Mouse (Mus musculus): ENCODE measurements around the gene Stam2. TPM values are rescaled to one million over a fixed set of nuclear protein-coding genes. Genes with fewer than 3 reads are reported as not detected.

The Stam2 gene
- polyA plus RNA-seq, 1 experiment from 2014 or later = 39.0 TPM

DNA sequence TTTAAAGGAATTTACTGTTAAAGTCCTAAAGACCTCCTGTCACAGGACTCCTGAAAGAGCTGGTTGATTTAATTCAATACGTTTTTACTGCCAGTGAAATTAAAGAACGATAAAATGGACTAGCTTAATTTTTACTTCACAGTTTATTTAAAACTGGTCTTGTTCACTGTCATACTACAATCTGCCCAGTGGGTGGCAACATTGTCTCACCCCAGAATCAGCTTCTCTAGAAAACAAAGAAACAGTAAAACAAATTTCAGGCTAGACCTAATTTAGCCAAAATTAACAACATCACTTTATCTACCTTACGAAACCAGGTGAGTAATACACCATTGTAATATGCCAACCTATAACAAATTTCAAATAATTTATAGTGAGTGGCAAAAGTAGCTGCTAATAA, 14.6 kb upstream of the Stam2 start:
- no peaks in the 10 kb centered on the region for H3K4me1 ChIP-seq
- H3K9ac ChIP-seq = no peak overlapping the region
- no peaks in the 10 kb centered on the region for H3K9me3 ChIP-seq
- 0 out of 2 replicates have a peak, but pooled peaks have one; percentile 21 for ATAC-seq (replicated peaks)
- WGBS = 18% methylated on average over 3 of the region's 3 CpGs
- H3K4me2 ChIP-seq = no peak overlapping the region
- H3K36me3 ChIP-seq (replicated peaks) = no peaks in the 10 kb centered on the region
- no peak overlapping the region for H3K27ac ChIP-seq
- H3K4me3 ChIP-seq = no peak overlapping the region
- H3K27me3 ChIP-seq (replicated peaks) = no peaks in the 10 kb centered on the region

DNA sequence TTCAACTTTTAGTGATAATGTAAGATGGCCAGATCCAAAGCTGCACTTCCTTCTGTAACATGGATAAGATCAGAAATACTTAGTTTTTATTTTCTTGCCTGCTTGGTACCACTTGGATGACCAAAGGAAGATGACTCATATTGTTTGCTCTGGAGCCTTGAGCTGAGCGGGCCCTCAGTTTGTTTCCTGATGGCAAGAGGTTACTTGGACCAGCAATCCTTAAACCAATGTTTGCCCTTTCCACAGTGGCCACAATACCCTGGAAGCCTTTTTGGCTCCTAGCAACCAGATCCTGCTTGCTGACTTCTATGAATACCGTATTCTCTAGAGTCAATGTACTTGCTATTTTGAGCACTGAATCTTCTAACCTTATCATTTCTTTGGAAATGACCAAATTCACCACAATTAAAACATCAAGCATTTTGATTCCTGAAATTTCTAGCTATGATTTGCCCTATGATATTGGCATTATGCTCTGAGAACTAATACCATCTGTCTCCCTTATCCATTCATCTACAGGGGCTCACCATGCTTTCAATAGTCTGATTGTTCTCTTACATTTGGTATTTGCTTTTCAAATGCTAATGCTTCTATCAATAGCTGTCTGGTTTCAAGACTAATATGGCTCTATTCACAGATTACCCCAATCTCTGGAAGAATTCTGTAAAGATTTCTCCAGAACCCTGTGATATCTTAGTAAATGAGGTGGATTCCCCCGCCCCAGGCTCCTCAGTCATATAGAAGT, 11.7 kb upstream of the Stam2 start:
- Histone ChIP-seq H3K9me3 (no peaks in the 10 kb centered on the region), H3K4me1 (no peaks in the 10 kb centered on the region), H3K27me3 (replicated peaks) (no peaks in the 10 kb centered on the region), H3K36me3 (replicated peaks) (no peaks in the 10 kb centered on the region), H3K27ac (no peak overlapping the region), H3K4me2 (no peak overlapping the region), H3K4me3 (no peak overlapping the region), H3K9ac (no peak overlapping the region)
- ATAC-seq (replicated peaks) = no peak
- 25% methylated on average over 3 of the region's 3 CpGs for WGBS

DNA sequence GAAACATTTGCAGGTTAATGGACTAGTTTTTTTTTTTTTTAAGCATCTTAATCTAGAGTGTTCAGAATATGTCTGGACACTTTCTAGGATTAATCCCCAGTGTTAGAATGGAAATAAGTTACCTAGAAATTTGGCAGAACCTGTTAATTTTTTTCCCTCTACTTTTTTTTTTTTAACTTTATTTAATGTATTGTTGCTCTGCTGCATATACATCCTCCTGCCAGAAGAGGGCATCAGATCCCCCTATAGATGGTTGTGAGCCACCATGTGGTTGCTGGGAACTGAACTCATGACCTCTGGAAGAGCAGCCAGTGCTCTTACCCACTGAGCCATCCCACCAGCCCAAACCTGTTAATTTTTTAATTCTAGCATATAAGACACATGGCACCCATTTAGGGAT, 2.0 kb upstream of the Stam2 start:
- Histone ChIP-seq H3K36me3 (replicated peaks) (no peaks in the 10 kb centered on the region), H3K27me3 (replicated peaks) (no peaks in the 10 kb centered on the region), H3K4me1 (peaks cover 7% of the 10 kb centered on the region), H3K4me3 (no peak overlapping the region), H3K9ac (no peak overlapping the region), H3K9me3 (no peaks in the 10 kb centered on the region), H3K4me2 (no peak overlapping the region), H3K27ac (no peak overlapping the region)
- no peak for ATAC-seq (replicated peaks)

DNA sequence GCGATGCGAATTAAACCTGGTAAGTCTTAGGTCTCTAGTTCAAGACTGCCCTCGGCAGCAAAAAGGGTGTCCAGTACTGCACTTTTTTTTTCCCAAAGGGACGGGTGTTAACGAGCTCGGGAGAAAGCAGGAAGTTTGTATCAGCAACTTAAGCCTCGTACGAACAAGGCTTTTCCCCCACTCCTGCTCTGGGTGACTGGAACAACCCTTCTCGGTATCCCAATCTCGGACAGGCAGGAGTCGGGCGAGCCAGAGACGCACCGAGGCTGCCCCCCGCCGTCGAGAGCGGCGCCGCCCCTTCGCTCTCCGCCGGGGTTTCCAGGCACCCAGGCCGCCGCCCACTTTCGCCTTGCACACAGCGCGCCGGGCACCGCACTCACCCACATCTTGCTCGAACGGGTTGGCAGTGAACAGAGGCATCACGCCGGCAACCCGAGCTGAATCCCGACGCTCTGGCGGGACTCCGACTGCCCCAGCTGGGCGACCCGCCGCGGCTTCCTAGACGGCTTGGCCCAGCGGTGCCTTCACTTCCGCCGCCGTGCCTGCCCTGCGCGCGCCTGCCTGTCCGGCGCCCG, 313 bp downstream of the Stam2 start:
- Histone ChIP-seq H3K9ac (peak overlapping the region; percentile 86), H3K9me3 (no peaks in the 10 kb centered on the region), H3K36me3 (replicated peaks) (no peaks in the 10 kb centered on the region), H3K27ac (peak overlapping the region; percentile 99), H3K27me3 (replicated peaks) (no peaks in the 10 kb centered on the region), H3K4me1 (peaks cover 7% of the 10 kb centered on the region), H3K4me3 (peak overlapping the region; percentile 96), H3K4me2 (peak overlapping the region; percentile 62)
- ATAC-seq (replicated peaks) = peak; percentile 94
- under 1% methylated on average over 54 of the region's 54 CpGs for WGBS

DNA sequence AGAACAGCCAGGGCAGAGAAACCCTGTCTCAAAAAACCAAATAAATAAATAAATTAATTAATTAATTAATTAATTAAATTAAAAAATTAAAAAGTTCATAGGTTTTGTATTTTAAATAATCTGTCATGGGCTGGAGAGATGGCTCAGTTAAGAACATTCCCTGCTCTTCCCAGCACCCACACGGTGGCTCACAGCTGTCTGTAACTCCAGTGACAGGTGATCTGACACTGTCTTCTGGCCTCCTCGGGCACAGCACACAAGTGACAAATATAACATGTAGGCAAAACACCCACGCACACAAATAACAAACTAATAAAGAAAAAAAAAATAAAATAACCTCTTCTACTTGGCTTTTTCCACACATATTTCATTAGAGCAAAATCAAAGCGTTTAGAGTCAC, 1.5 kb downstream of the Stam2 start:
- H3K9me3 ChIP-seq = no peaks in the 10 kb centered on the region
- no peaks in the 10 kb centered on the region for H3K36me3 ChIP-seq (replicated peaks)
- no peak overlapping the region for H3K9ac ChIP-seq
- H3K4me2 ChIP-seq = 0 out of 2 replicates have a peak overlapping the region, but pooled peaks have one; percentile 62
- no peak overlapping the region for H3K4me3 ChIP-seq
- H3K27me3 ChIP-seq (replicated peaks) = no peaks in the 10 kb centered on the region
- H3K4me1 ChIP-seq = peaks cover 7% of the 10 kb centered on the region
- no peak for ATAC-seq (replicated peaks)
- 80% methylated on average over 4 of the region's 4 CpGs for WGBS
- no peak overlapping the region for H3K27ac ChIP-seq

DNA sequence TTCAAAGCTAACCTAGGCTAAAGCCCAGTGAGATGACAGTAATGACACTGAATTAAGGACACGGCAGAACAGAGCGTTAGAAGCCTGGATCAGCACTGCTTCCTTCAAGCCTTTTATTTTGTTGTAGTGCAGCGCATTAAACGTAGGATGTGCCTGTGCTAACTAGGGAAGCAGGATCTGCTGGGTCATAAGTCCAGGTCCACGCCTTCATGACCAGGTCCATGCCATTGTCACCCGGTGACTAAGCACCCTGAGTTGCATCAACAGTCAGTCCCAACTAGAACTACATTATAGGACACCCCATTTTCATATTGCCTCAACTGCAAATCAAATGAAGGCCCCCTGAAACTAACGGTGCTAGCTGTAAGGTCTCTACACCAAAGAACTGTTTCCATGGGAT, 7.6 kb downstream of the Stam2 start:
- no peaks in the 10 kb centered on the region for H3K27me3 ChIP-seq (replicated peaks)
- H3K4me2 ChIP-seq = no peak overlapping the region
- no peak for ATAC-seq (replicated peaks)
- no peaks in the 10 kb centered on the region for H3K4me1 ChIP-seq
- WGBS = 98% methylated on average over 7 of the region's 7 CpGs
- no peak overlapping the region for H3K9ac ChIP-seq
- no peak overlapping the region for H3K4me3 ChIP-seq
- no peaks in the 10 kb centered on the region for H3K36me3 ChIP-seq (replicated peaks)
- H3K27ac ChIP-seq = no peak overlapping the region
- H3K9me3 ChIP-seq = no peaks in the 10 kb centered on the region

DNA sequence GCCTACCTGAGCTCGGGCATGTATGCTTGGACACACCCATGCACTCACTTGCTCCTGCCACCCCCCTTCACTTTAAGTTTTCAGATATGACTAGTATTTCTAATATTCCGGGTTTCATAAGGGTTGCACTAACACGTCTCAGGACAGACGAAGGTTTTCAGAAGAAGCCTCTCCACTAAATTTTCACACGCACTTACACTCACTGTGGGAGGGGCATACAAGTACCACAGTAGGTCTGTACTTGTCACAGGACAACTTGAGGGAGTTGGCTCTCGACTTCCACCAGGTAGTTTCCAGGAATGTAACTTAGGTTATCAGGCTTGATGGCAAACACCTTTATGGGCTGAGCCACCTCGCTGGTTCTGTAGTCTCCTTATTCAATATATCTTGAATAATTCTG, 8.4 kb downstream of the Stam2 start:
- WGBS = 95% methylated on average over 7 of the region's 7 CpGs
- Histone ChIP-seq H3K4me2 (no peak overlapping the region), H3K9me3 (no peaks in the 10 kb centered on the region), H3K36me3 (replicated peaks) (no peaks in the 10 kb centered on the region), H3K4me1 (no peaks in the 10 kb centered on the region), H3K27me3 (replicated peaks) (no peaks in the 10 kb centered on the region), H3K9ac (no peak overlapping the region), H3K4me3 (no peak overlapping the region), H3K27ac (no peak overlapping the region)
- ATAC-seq (replicated peaks) = no peak

DNA sequence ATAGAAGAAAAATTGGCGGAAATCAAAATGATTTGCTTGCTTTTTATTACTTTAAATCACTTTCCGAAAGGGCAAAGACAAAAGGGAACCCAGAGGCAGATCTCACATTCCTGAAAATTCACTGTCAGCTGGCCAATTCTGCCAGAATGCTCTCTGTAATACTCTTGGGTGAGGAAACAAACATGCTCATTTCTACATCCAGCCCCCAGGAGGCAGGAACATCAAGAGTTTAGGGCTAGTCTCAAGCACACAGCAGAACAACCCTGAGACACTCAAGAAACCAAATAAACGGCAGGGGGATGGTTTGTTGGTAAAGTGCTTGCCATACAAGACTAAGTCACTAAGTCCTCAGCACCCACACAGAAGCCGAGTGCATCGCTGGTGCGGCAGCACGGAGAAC, 9.5 kb downstream of the Stam2 start:
- Histone ChIP-seq H3K27ac (no peak overlapping the region), H3K4me2 (no peak overlapping the region), H3K4me1 (no peaks in the 10 kb centered on the region), H3K27me3 (replicated peaks) (no peaks in the 10 kb centered on the region), H3K9me3 (no peaks in the 10 kb centered on the region), H3K36me3 (replicated peaks) (no peaks in the 10 kb centered on the region), H3K9ac (no peak overlapping the region), H3K4me3 (no peak overlapping the region)
- ATAC-seq (replicated peaks) = no peak
- 91% methylated on average over 7 of the region's 7 CpGs for WGBS

DNA sequence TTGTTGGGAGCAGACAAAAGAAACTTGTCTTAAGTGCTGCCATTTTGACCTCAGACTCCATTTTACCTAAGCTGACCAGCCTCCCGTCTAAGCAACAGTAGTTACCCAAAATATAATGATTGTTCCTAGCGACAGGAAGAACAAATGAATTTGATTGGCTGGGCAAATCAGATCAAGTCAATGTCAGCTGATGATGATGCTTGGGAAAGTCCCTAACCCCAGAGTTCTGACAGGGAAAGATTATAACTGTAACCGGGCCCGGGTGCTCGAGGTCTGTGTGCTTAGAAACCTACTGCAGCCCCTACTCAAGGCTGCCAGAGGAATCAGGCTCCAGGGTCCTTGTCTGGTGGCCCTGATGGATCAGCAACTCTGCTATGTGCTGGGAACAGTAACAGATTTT, 10.1 kb downstream of the Stam2 start:
- Histone ChIP-seq H3K4me2 (no peak overlapping the region), H3K9ac (no peak overlapping the region), H3K27me3 (replicated peaks) (no peaks in the 10 kb centered on the region), H3K9me3 (no peaks in the 10 kb centered on the region), H3K4me1 (no peaks in the 10 kb centered on the region), H3K4me3 (no peak overlapping the region), H3K27ac (no peak overlapping the region), H3K36me3 (replicated peaks) (no peaks in the 10 kb centered on the region)
- no peak for ATAC-seq (replicated peaks)
- whole genome bisulfite sequencing = 75% methylated on average over 5 of the region's 5 CpGs

DNA sequence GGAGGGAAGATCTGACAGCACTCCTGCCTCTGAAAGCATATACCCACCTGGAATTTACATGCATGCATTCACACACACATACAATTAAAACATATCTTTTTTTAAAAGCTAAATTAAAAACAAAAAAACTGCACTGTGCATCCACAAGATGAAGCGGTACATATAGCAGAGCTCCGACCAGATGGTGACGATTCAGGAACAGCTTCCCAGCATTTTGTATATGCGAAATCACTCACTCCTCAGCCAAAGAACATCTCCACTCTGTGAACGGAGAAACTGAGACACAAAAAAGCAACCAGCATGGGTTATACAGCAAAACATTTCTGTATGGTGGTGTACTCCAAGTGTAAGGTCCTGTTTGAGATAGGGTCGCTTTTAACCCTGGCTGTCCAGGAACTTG, 11.2 kb downstream of the Stam2 start:
- Histone ChIP-seq H3K9ac (no peak overlapping the region), H3K4me1 (no peaks in the 10 kb centered on the region), H3K4me3 (no peak overlapping the region), H3K27me3 (replicated peaks) (no peaks in the 10 kb centered on the region), H3K27ac (0 out of 2 replicates have a peak overlapping the region, but pooled peaks have one; percentile 15), H3K36me3 (replicated peaks) (no peaks in the 10 kb centered on the region), H3K9me3 (no peaks in the 10 kb centered on the region), H3K4me2 (no peak overlapping the region)
- ATAC-seq (replicated peaks) = no peak
- WGBS = 90% methylated on average over 6 of the region's 6 CpGs

DNA sequence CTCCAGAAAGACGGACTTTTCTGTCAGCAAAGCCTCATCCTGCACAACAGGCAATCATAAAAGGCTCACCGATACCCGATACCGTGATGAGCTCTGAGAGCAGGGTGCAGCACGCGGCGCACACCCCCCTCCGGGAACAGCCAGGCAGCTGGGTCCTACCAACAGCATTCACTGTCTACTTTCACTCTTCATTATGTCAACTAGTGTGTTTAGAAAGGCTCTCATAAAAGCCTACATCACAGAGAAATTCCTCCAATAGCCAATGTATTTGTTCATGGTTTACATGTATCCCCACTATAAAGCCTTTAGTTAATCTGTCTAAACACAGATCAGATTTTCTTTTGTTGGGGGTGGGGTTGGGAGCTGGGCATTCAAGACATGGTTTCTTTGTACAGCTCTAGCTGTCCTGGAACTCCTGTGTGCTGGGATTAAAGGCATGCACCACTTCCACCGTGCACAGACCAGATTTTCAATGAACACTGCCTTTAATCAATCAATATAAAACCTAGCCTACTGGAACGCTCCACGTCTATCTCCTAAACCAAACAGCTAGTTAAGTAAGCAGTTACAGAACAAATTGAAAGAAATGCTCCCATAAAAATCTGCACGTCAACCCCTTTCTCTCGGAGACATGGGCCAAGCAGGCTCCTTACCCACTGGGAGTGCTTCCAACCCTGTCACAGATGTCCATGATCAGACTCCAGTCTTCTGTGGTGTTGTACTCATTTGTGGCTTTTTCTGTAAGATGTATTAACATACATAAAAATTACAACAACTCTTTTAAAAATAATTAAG, 21.7 kb downstream of the Stam2 start:
- WGBS = 23% methylated on average over 13 of the region's 13 CpGs
- Histone ChIP-seq H3K36me3 (replicated peaks) (no peaks in the 10 kb centered on the region), H3K4me3 (no peak overlapping the region), H3K9me3 (no peaks in the 10 kb centered on the region), H3K4me2 (no peak overlapping the region), H3K4me1 (0 out of 2 replicates have a peak, but pooled peaks cover 3% of the 10 kb centered on the region), H3K9ac (no peak overlapping the region), H3K27ac (no peak overlapping the region), H3K27me3 (replicated peaks) (no peaks in the 10 kb centered on the region)
- ATAC-seq (replicated peaks) = peak; percentile 50; the same call in 1 of the 2 replicates

DNA sequence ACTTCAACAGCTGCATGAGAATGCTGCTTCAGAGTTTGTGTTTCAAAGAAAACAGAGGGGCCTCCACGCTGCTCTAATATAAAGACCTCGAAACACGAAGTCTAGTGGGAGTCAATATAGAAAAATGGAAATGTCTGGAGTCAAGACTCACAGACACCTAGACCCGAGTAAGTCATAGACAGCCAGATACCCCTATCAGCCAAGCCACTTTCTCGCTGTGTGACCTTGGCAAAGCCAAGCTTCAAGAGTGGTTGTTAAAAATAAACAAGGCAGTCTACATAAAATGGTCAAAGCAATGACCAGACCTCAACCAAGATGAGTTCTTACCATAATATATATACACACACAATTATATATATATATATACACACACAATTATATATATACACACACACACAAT, 25.0 kb downstream of the Stam2 start:
- Histone ChIP-seq H3K27ac (no peak overlapping the region), H3K27me3 (replicated peaks) (no peaks in the 10 kb centered on the region), H3K9me3 (no peaks in the 10 kb centered on the region), H3K36me3 (replicated peaks) (peaks cover 3% of the 10 kb centered on the region; the same call in 1 of the 2 replicates), H3K9ac (no peak overlapping the region), H3K4me2 (no peak overlapping the region), H3K4me1 (0 out of 2 replicates have a peak, but pooled peaks cover 3% of the 10 kb centered on the region), H3K4me3 (no peak overlapping the region)
- WGBS = 91% methylated on average over 5 of the region's 5 CpGs
- no peak for ATAC-seq (replicated peaks)

Data from midbrain, embryonic 15.5 days (tissue).